Mouse (Mus musculus): ENCODE data around the gene Tbc1d1.

- no peak for TF ChIP-seq GATA1 (IDR thresholded peaks at IDR 0.05; ENCODE audit: low read length)
- no peak for TF ChIP-seq TAL1 (IDR thresholded peaks at IDR 0.05; ENCODE audit: low read length)
These were observed 42.5 kb downstream of the Tbc1d1 start for GRCm38 (mm10) chr5:64198624-64199023.
